Mouse (Mus musculus) thymus, adult 2 months (tissue): ENCODE measurements around the gene Gm6899. TPM values are rescaled to one million over a fixed set of nuclear protein-coding genes. Genes with fewer than 3 reads are reported as not detected.

ENCODE experiments used
- DNase-seq: peaks from one replicate; pipeline ENCODE4 v3.0.0; 2021
- H3K27ac ChIP-seq: fragments of 200-500 bp; 2 replicates; pipeline ENCODE4 v1.5.1; 2012; ENCODE audit warnings: low read length, control low read depth; ENCODE audit not compliant: control insufficient read depth, insufficient read depth
- H3K27me3 ChIP-seq: fragments of 200-500 bp; 2 replicates; pipeline ENCODE4 v1.6.1; 2012; ENCODE audit warnings: mild to moderate bottlenecking, low read length, moderate library complexity, mixed read lengths; ENCODE audit not compliant: control insufficient read depth, insufficient read depth
- H3K36me3 ChIP-seq: fragments of 200-500 bp; 2 replicates; pipeline ENCODE4 v1.6.1; 2012; ENCODE audit warnings: mild to moderate bottlenecking, low read length, moderate library complexity; ENCODE audit not compliant: control insufficient read depth, insufficient read depth
- H3K4me1 ChIP-seq: fragments of 200-500 bp; replicated peaks from 2 replicates; pipeline ENCODE4 v1.6.1; 2012; ENCODE audit warnings: low read length; ENCODE audit not compliant: control insufficient read depth, insufficient read depth
- H3K4me3 ChIP-seq: fragments of 200-500 bp; 2 replicates; pipeline ENCODE4 v1.5.1; 2012; ENCODE audit warnings: mild to moderate bottlenecking, low read length, control low read depth, moderate library complexity; ENCODE audit not compliant: control insufficient read depth, insufficient read depth
- CTCF ChIP-seq: fragments of 200-500 bp; IDR thresholded peaks from 2 replicates; pipeline ENCODE4 v1.5.1; 2012; ENCODE audit warnings: mild to moderate bottlenecking, control low read depth, low read length, moderate library complexity, borderline replicate concordance; ENCODE audit not compliant: control insufficient read depth, poor library complexity, insufficient read depth; ENCODE audit errors: extremely low read depth
- POLR2A ChIP-seq: fragments of 200-500 bp; IDR thresholded peaks from 2 replicates; pipeline ENCODE4 v1.6.1; 2012; ENCODE audit warnings: mild to moderate bottlenecking, low read length, control low read depth, moderate library complexity; ENCODE audit not compliant: control insufficient read depth, poor library complexity, insufficient read depth; ENCODE audit errors: extremely low read depth
- WGBS: fragments of 180-500 bp; shearing (Covaris S2); methylation state at CpG from one replicate; pipeline ENCODE4 v1.1.7; 2018; 5-methylcytosine and 5-hydroxymethylcytosine counted together
- polyA plus RNA-seq: library from polyadenylated mRNA; depleted of rRNA; stranded (reverse); fragments of >200 nt; gene quantifications from 2 replicates; pipeline ENCODE4 v1.2.3, GENCODE M21; 2012; rRNA removed

The Gm6899 gene
- polyA plus RNA-seq, 1 experiment, result not detected

DNA sequence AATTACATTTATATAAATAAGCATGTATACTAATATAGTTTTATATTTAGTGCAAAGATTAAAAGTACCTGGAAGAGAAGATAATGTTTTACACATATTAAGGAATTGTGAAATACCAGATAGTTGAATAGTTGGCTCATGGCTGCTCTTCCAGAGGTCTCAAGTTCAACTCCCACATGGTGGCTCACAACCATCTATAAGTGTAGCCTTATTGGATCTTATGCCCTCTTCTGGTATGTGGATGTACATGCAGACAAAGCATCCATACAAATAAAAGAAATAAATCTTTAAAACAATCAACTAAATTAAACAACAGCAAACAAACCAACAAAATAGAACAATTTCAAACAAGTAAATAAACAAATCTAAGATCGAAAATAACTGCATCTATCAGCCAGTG lies 49.1 kb downstream of the Gm6899 start:
- no peak for DNase-seq
- Histone ChIP-seq H3K4me1 (no peaks in the 10 kb centered on the region; the same call in 1 of the 2 replicates), H3K36me3 (no peaks in the 10 kb centered on the region), H3K4me3 (no peak overlapping the region), H3K27ac (no peak overlapping the region), H3K27me3 (no peaks in the 10 kb centered on the region)
- TF ChIP-seq CTCF, result no peak
- TF ChIP-seq POLR2A, result no peak
- WGBS, result 98% methylated on average over 1 of the region's 1 CpGs

Other genes starting within 250 kb of the Gm6899 start
- gene Fancl, start 207.1 kb upstream of the Gm6899 start, polyA plus RNA-seq, result 4.0 and 4.7 TPM in 2 replicates
- gene Vrk2, start 758 bp downstream of the Gm6899 start, polyA plus RNA-seq, result 2.9 and 4.6 TPM in 2 replicates